ENCODE assay signal across 11 mouse cellular contexts in genomic region chr16:55519646-55520045, GRCm38 (mm10).
A peak's percentile ranks its signal among the peaks of the same experiment; 100 is the strongest.
DNase-seq lines count a peak whose midpoint lies in the region; ATAC-seq and TF ChIP-seq lines count a peak whose summit lies in the region.
"Had no signal": no experiment of that assay in that cellular context is flagged by ENCODE, and none has a peak within 500 bp of the region (broad histone marks: within the 10 kb centered on the region; RNA-seq: fewer than 3 reads in every experiment).

No protein-coding gene starts in this region.

- H3K27me3 ChIP-seq in heart, embryonic 12.5 days (replicated peaks) = no peaks in the 10 kb centered on the region
- H3K27me3 ChIP-seq in C2C12 (ENCODE audit: control insufficient read depth, insufficient read depth, insufficient read length) = no peaks in the 10 kb centered on the region
- H3K27me3 ChIP-seq in lung, postnatal 0 days (replicated peaks; ENCODE audit: insufficient read depth, low read length) = no peaks in the 10 kb centered on the region
- no peaks in the 10 kb centered on the region for H3K27me3 ChIP-seq in forebrain, embryonic 15.5 days
- H3K27me3 ChIP-seq: liver, embryonic 15.5 days had no signal

- H3K4me1 ChIP-seq in heart, embryonic 12.5 days (replicated peaks) = no peaks in the 10 kb centered on the region
- H3K4me1 ChIP-seq in lung, postnatal 0 days (ENCODE audit: insufficient read depth, low read depth, low read length) = no peaks in the 10 kb centered on the region
- peaks cover 4% of the 10 kb centered on the region; the same call in 1 of the 2 replicates for H3K4me1 ChIP-seq in forebrain, embryonic 15.5 days
- H3K4me1 ChIP-seq: liver, embryonic 15.5 days had no signal

- no peaks in the 10 kb centered on the region for H3K79me3 ChIP-seq in C2C12 (ENCODE audit: low read depth)

- H3K79me2 ChIP-seq in C2C12 (ENCODE audit: control insufficient read depth, insufficient read depth) = no peaks in the 10 kb centered on the region

- ATAC-seq in heart, embryonic 12.5 days (ENCODE audit: insufficient number of reproducible peaks, low FRiP score) = no peak
- ATAC-seq in common myeloid progenitor, adult 5-6 weeks (replicated peaks; ENCODE audit: low read depth, poor library complexity, severe bottlenecking) = peak; percentile 78
- ATAC-seq in lung, postnatal 0 days = peak; percentile 68
- no peak for ATAC-seq in erythroid progenitor cell, adult 5-6 weeks (replicated peaks; ENCODE audit: low FRiP score, poor library complexity, severe bottlenecking)
- ATAC-seq in forebrain, embryonic 15.5 days (replicated peaks) = no peak
- ATAC-seq: forebrain, embryonic 14.5 days had no signal

- no peaks in the 10 kb centered on the region for H3K36me3 ChIP-seq in heart, embryonic 12.5 days
- no peaks in the 10 kb centered on the region for H3K36me3 ChIP-seq in C2C12 (ENCODE audit: control insufficient read depth, insufficient read depth)
- no peaks in the 10 kb centered on the region for H3K36me3 ChIP-seq in lung, postnatal 0 days (ENCODE audit: insufficient read depth, low read length)
- no peaks in the 10 kb centered on the region for H3K36me3 ChIP-seq in forebrain, embryonic 15.5 days
- H3K36me3 ChIP-seq: liver, embryonic 15.5 days had no signal

- no peak overlapping the region for H3K9ac ChIP-seq in heart, embryonic 12.5 days
- H3K9ac ChIP-seq in lung, postnatal 0 days (replicated peaks; ENCODE audit: low read depth) = no peak overlapping the region
- no peak overlapping the region for H3K9ac ChIP-seq in forebrain, embryonic 15.5 days (replicated peaks)
- H3K9ac ChIP-seq: liver, embryonic 15.5 days had no signal

- H3K4me3 ChIP-seq in heart, embryonic 12.5 days = no peak overlapping the region
- H3K4me3 ChIP-seq in C2C12 (ENCODE audit: insufficient read depth, poor library complexity, severe bottlenecking) = no peak overlapping the region
- no peak overlapping the region for H3K4me3 ChIP-seq in lung, postnatal 0 days (ENCODE audit: low read depth, low read length)
- H3K4me3 ChIP-seq in forebrain, embryonic 15.5 days = no peak overlapping the region
- H3K4me3 ChIP-seq: liver, embryonic 15.5 days had no signal

- H3K27ac ChIP-seq in heart, embryonic 12.5 days (ENCODE audit: poor library complexity, severe bottlenecking) = no peak overlapping the region
- H3K27ac ChIP-seq in lung, postnatal 0 days (ENCODE audit: low read length) = no peak overlapping the region
- no peak overlapping the region for H3K27ac ChIP-seq in forebrain, embryonic 15.5 days (replicated peaks)
- H3K27ac ChIP-seq: liver, embryonic 15.5 days had no signal

- TF ChIP-seq CTCF in C2C12 (IDR thresholded peaks at IDR 0.05; ENCODE audit: control insufficient read depth, insufficient read depth, insufficient read length) = peak; percentile 66
- peak; percentile 87 for TF ChIP-seq CTCF in lung, postnatal 0 days (IDR thresholded peaks at IDR 0.05)

- 63% methylated on average over 1 of the region's 1 CpGs for WGBS in heart, embryonic 12.5 days
- WGBS in lung, postnatal 0 days = 56% methylated on average over 1 of the region's 1 CpGs
- WGBS in forebrain, embryonic 15.5 days = 87% methylated on average over 1 of the region's 1 CpGs

- no peak overlapping the region for H3ac ChIP-seq in C2C12 (ENCODE audit: control insufficient read depth, insufficient read length, low read depth)

- H3K4me2 ChIP-seq in heart, embryonic 12.5 days = no peak overlapping the region
- H3K4me2 ChIP-seq in lung, postnatal 0 days (replicated peaks; ENCODE audit: low read depth, low read length) = no peak overlapping the region
- H3K4me2 ChIP-seq in forebrain, embryonic 15.5 days (replicated peaks) = no peak overlapping the region
- H3K4me2 ChIP-seq: liver, embryonic 15.5 days had no signal

- H3K9me3 ChIP-seq in heart, embryonic 12.5 days (replicated peaks) = no peaks in the 10 kb centered on the region
- H3K9me3 ChIP-seq in lung, postnatal 0 days (ENCODE audit: low read length) = no peaks in the 10 kb centered on the region
- H3K9me3 ChIP-seq in forebrain, embryonic 15.5 days = no peaks in the 10 kb centered on the region
- H3K9me3 ChIP-seq: liver, embryonic 15.5 days had no signal

- TF ChIP-seq EP300 in lung, postnatal 0 days (IDR thresholded peaks at IDR 0.05) = no peak

- DNase-seq in heart, adult 8-10 months (ENCODE audit: low spot score) = peak; percentile 11
- peak; percentile 69 for DNase-seq in lung, postnatal 0 days (ENCODE audit: low spot score)
- DNase-seq in embryo, embryonic 11 days = no peak
- DNase-seq: adrenal gland, postnatal 25 days had no signal

TF ChIP-seq in C2C12, 6 proteins besides CTCF, POLR2A, EP300 and RAD21:
- no peak for TF ChIP-seq MAX (IDR thresholded peaks at IDR 0.05)
- no peak for TF ChIP-seq MYOD1 (IDR thresholded peaks at IDR 0.05; ENCODE audit: control insufficient read depth, insufficient read length, low read depth)
- TF ChIP-seq FOSL1 (IDR thresholded peaks at IDR 0.05; ENCODE audit: insufficient read depth, low read length, poor library complexity, severe bottlenecking) = no peak
- TF ChIP-seq CEBPB (IDR thresholded peaks at IDR 0.05; ENCODE audit: low read depth) = no peak
- TF ChIP-seq MYOG (IDR thresholded peaks at IDR 0.05; ENCODE audit: control insufficient read depth, extremely low read depth, insufficient read length) = no peak
- no peak for TF ChIP-seq USF1 (IDR thresholded peaks at IDR 0.05; ENCODE audit: low read depth)

Comparison
In these comparisons a context has a peak if more than half of its experiments do, and no peak if none do; other contexts are left out.
1. ATAC-seq: peak in common myeloid progenitor, adult 5-6 weeks (single experiment) and lung, postnatal 0 days (single experiment); none in heart, embryonic 12.5 days (single experiment), erythroid progenitor cell, adult 5-6 weeks (single experiment) and forebrain, embryonic 15.5 days (single experiment).